ENCODE assay signal across 33 mouse cellular contexts in genomic region chr10:51278195-51278594, GRCm38 (mm10).
DNase-seq lines count a peak whose midpoint lies in the region; ATAC-seq and TF ChIP-seq lines count a peak whose summit lies in the region.
"Had no signal": no experiment of that assay in that cellular context is flagged by ENCODE, and none has a peak within 500 bp of the region (broad histone marks: within the 10 kb centered on the region; RNA-seq: fewer than 3 reads in every experiment).

No protein-coding gene starts in this region.

- no peaks in the 10 kb centered on the region for H3K27me3 ChIP-seq in kidney, postnatal 0 days (ENCODE audit: insufficient read depth, low read length)
- no peaks in the 10 kb centered on the region for H3K27me3 ChIP-seq in midbrain, postnatal 0 days (ENCODE audit: insufficient read depth, low read length)
- no peaks in the 10 kb centered on the region for H3K27me3 ChIP-seq in midbrain, embryonic 15.5 days (replicated peaks)
- H3K27me3 ChIP-seq: kidney, embryonic 15.5 days; liver, embryonic 15.5 days; lung, embryonic 15.5 days; neural tube, embryonic 15.5 days; stomach, embryonic 15.5 days had no signal

- no peak overlapping the region for H3K27ac ChIP-seq in kidney, postnatal 0 days
- H3K27ac ChIP-seq in midbrain, postnatal 0 days (ENCODE audit: low read depth, low read length) = no peak overlapping the region
- no peak overlapping the region for H3K27ac ChIP-seq in midbrain, embryonic 15.5 days
- H3K27ac ChIP-seq: gastrocnemius, adult 2 months; hindbrain, embryonic 14.5 days; kidney, embryonic 15.5 days; liver, embryonic 15.5 days; lung, embryonic 15.5 days; neural tube, embryonic 15.5 days; stomach, embryonic 15.5 days had no signal

- H3K4me2 ChIP-seq in kidney, postnatal 0 days (ENCODE audit: low read length) = no peak overlapping the region
- no peak overlapping the region for H3K4me2 ChIP-seq in midbrain, postnatal 0 days (ENCODE audit: low read depth, low read length, poor library complexity, severe bottlenecking)
- no peak overlapping the region for H3K4me2 ChIP-seq in midbrain, embryonic 15.5 days
- H3K4me2 ChIP-seq: heart, embryonic 11.5 days; hindbrain, embryonic 14.5 days; kidney, embryonic 15.5 days; liver, embryonic 15.5 days; lung, embryonic 15.5 days; midbrain, embryonic 11.5 days; neural tube, embryonic 15.5 days; stomach, embryonic 15.5 days had no signal

- no peaks in the 10 kb centered on the region for H3K36me3 ChIP-seq in kidney, postnatal 0 days (ENCODE audit: insufficient read depth, low read length)
- no peaks in the 10 kb centered on the region for H3K36me3 ChIP-seq in midbrain, postnatal 0 days (ENCODE audit: insufficient read depth, low read length)
- no peaks in the 10 kb centered on the region for H3K36me3 ChIP-seq in midbrain, embryonic 15.5 days (replicated peaks)
- H3K36me3 ChIP-seq: kidney, embryonic 15.5 days; liver, embryonic 15.5 days; lung, embryonic 15.5 days; neural tube, embryonic 15.5 days; stomach, embryonic 15.5 days had no signal

- no peak overlapping the region for H3K9ac ChIP-seq in kidney, postnatal 0 days (ENCODE audit: low read depth, low read length)
- no peak overlapping the region for H3K9ac ChIP-seq in midbrain, postnatal 0 days (replicated peaks; ENCODE audit: low read length, poor library complexity, severe bottlenecking)
- no peak overlapping the region for H3K9ac ChIP-seq in midbrain, embryonic 15.5 days
- H3K9ac ChIP-seq: hindbrain, embryonic 14.5 days; kidney, embryonic 15.5 days; liver, embryonic 15.5 days; lung, embryonic 15.5 days; neural tube, embryonic 15.5 days; stomach, embryonic 15.5 days had no signal

- peak; percentile 9 for DNase-seq in embryo, embryonic 10 days (ENCODE audit: low spot score)
- DNase-seq in embryo, embryonic 9.5 days (ENCODE audit: extremely low spot score) = no peak
- DNase-seq in kidney, postnatal 0 days (ENCODE audit: low spot score) = no peak
- no peak for DNase-seq in kidney, adult 11 months
- DNase-seq in midbrain, postnatal 0 days (ENCODE audit: low spot score) = no peak
- DNase-seq in adrenal gland, postnatal 4 days (ENCODE audit: low spot score in 2 of 2) = no peak
- DNase-seq in urinary bladder, postnatal 4 days (ENCODE audit: low spot score in 2 of 2) = no peak
- DNase-seq: adrenal gland, postnatal 25 days; cerebellum, adult 8-10 months; cerebellum, postnatal 25 days; gastrocnemius, adult 2 months; gastrocnemius, postnatal 36 days; heart, adult 18-20 months; heart, postnatal 4 days; kidney, adult 18-20 months; kidney, postnatal 36 days; layer of hippocampus, postnatal 36 days; liver; lung, postnatal 36 days; retina, postnatal 1 day; right cerebral cortex, postnatal 14 days; thymus, postnatal 25 days had no signal

- ATAC-seq in kidney, postnatal 0 days (replicated peaks; ENCODE audit: low FRiP score, low read depth) = no peak
- no peak for ATAC-seq in midbrain, postnatal 0 days (ENCODE audit: low FRiP score)
- ATAC-seq in midbrain, embryonic 15.5 days (replicated peaks) = no peak
- ATAC-seq: forebrain, embryonic 14.5 days; inflammation-experienced regulatory T-cells, adult 6 months had no signal

- H3K4me3 ChIP-seq in kidney, postnatal 0 days (replicated peaks; ENCODE audit: low read depth, low read length) = no peak overlapping the region
- H3K4me3 ChIP-seq in midbrain, postnatal 0 days (ENCODE audit: low read depth, low read length) = no peak overlapping the region
- H3K4me3 ChIP-seq in midbrain, embryonic 15.5 days = no peak overlapping the region
- H3K4me3 ChIP-seq: gastrocnemius, adult 2 months; kidney, embryonic 15.5 days; liver, embryonic 15.5 days; lung, embryonic 15.5 days; neural tube, embryonic 15.5 days; stomach, embryonic 15.5 days had no signal

- no peaks in the 10 kb centered on the region for H3K4me1 ChIP-seq in kidney, postnatal 0 days (replicated peaks; ENCODE audit: insufficient read depth, low read length)
- no peaks in the 10 kb centered on the region for H3K4me1 ChIP-seq in midbrain, postnatal 0 days (ENCODE audit: insufficient read depth, low read length)
- H3K4me1 ChIP-seq in midbrain, embryonic 15.5 days = no peaks in the 10 kb centered on the region
- H3K4me1 ChIP-seq: kidney, embryonic 15.5 days; liver, embryonic 15.5 days; lung, embryonic 15.5 days; neural tube, embryonic 15.5 days; stomach, embryonic 15.5 days had no signal

- TF ChIP-seq CTCF in kidney, postnatal 0 days (IDR thresholded peaks at IDR 0.05; ENCODE audit: low read depth) = peak; percentile 51
- TF ChIP-seq CTCF in midbrain, postnatal 0 days (IDR thresholded peaks at IDR 0.05) = peak; percentile 66

- no peaks in the 10 kb centered on the region for H3K9me3 ChIP-seq in kidney, postnatal 0 days (replicated peaks; ENCODE audit: low read length)
- H3K9me3 ChIP-seq in midbrain, postnatal 0 days (ENCODE audit: low read length) = no peaks in the 10 kb centered on the region
- H3K9me3 ChIP-seq in midbrain, embryonic 15.5 days = no peaks in the 10 kb centered on the region
- H3K9me3 ChIP-seq: kidney, embryonic 15.5 days; liver, embryonic 15.5 days; lung, embryonic 15.5 days; neural tube, embryonic 15.5 days; stomach, embryonic 15.5 days had no signal

- 45% methylated on average over 2 of the region's 2 CpGs for WGBS in kidney, postnatal 0 days
- WGBS in midbrain, postnatal 0 days = 54% methylated on average over 2 of the region's 2 CpGs
- WGBS in midbrain, embryonic 15.5 days = 49% methylated on average over 2 of the region's 2 CpGs
